Mouse (Mus musculus): Measurements from ENCODE around the gene Atp6ap2.

GRCm38 (mm10) chrX:12587192-12587957, at the start of gene Atp6ap2:
- TF ChIP-seq CTCF (IDR thresholded peaks at IDR 0.05; ENCODE audit: low read depth) (no peak), EP300 (optimal IDR thresholded peaks at IDR 0.05) (no peak)
